Mouse (Mus musculus) thymus, postnatal 10 days (tissue): ENCODE measurements at regions not wholly inside any gene's neighbourhood (a gene's known extent, or its start where the extent isn't known, plus 50 kb on each side); places are given as distances from the start of the nearest gene placed in this dataset.

Experiments used
- DNase-seq, 2 experiments: peaks; one replicate each; pipeline ENCODE4 v3.0.0; 2021; ENCODE audit warnings: low spot score in 2 of 2

GRCm38 (mm10) chr6:71012436-71012822 lies 56.1 kb downstream of the Foxi3 start:
- no peak for DNase-seq

- peak in 1 of 2 experiments; percentile 36 for DNase-seq
Observed at GRCm38 (mm10) chr6:71012823-71013461, 56.6 kb downstream of the Foxi3 start.

- DNase-seq = no peak
Observed at GRCm38 (mm10) chr6:71016388-71016787, 60.1 kb downstream of the Foxi3 start.

- DNase-seq = no peak
Observed at GRCm38 (mm10) chr6:71021353-71021752, 65.0 kb downstream of the Foxi3 start.

- no peak for DNase-seq
Observed at GRCm38 (mm10) chr6:71025472-71025871, 69.1 kb downstream of the Foxi3 start.

- no peak for DNase-seq
Observed at GRCm38 (mm10) chr6:71029663-71030062, 73.3 kb downstream of the Foxi3 start.

GRCm38 (mm10) chr6:71030541-71030940 lies 74.2 kb downstream of the Foxi3 start:
- DNase-seq = peak in 1 of 2 experiments; percentile 61

GRCm38 (mm10) chr6:71044241-71044640 lies 87.9 kb downstream of the Foxi3 start:
- no peak for DNase-seq

- DNase-seq = no peak
Observed at GRCm38 (mm10) chr6:71045261-71045660, 88.9 kb downstream of the Foxi3 start.

GRCm38 (mm10) chr6:71048199-71049094 lies 92.1 kb downstream of the Foxi3 start:
- peak; percentile 11 to 26 for DNase-seq

- no peak for DNase-seq
Observed at GRCm38 (mm10) chr6:71050248-71050647, 93.9 kb downstream of the Foxi3 start.

- DNase-seq = no peak
Observed at GRCm38 (mm10) chr6:71050754-71051213, 93.5 kb downstream of the Thnsl2 start.

GRCm38 (mm10) chr6:71057209-71057858 lies 86.9 kb downstream of the Thnsl2 start:
- DNase-seq = no peak

GRCm38 (mm10) chr6:71060116-71060515 lies 84.1 kb downstream of the Thnsl2 start:
- no peak for DNase-seq

GRCm38 (mm10) chr6:71062980-71063379 lies 81.3 kb downstream of the Thnsl2 start:
- peak in 1 of 2 experiments; percentile 28 for DNase-seq

GRCm38 (mm10) chr6:71065428-71065827 lies 78.8 kb downstream of the Thnsl2 start:
- no peak for DNase-seq

GRCm38 (mm10) chr6:71069229-71069628 lies 75.0 kb downstream of the Thnsl2 start:
- no peak for DNase-seq

- DNase-seq = no peak
Observed at GRCm38 (mm10) chr6:71074789-71075191, 69.4 kb downstream of the Thnsl2 start.
